Mouse (Mus musculus) thymus, adult 2 months (tissue): Measurements from ENCODE around the gene Ndufb7. TPM values are rescaled to one million over a fixed set of nuclear protein-coding genes. Genes with fewer than 3 reads are reported as not detected.
"Not testable (repeated sequence)": the region's sequence is repeated elsewhere in the genome, so short reads cannot be mapped to it uniquely, and the experiment has no call there.

Experiments used
- DNase-seq: peaks from one replicate; pipeline ENCODE4 v3.0.0; 2021
- H3K27ac ChIP-seq: fragments of 200-500 bp; 2 replicates; pipeline ENCODE4 v1.5.1; 2012; ENCODE audit warnings: low read length, control low read depth; ENCODE audit not compliant: control insufficient read depth, insufficient read depth
- H3K27me3 ChIP-seq: fragments of 200-500 bp; 2 replicates; pipeline ENCODE4 v1.6.1; 2012; ENCODE audit warnings: mild to moderate bottlenecking, low read length, moderate library complexity, mixed read lengths; ENCODE audit not compliant: control insufficient read depth, insufficient read depth
- H3K36me3 ChIP-seq: fragments of 200-500 bp; 2 replicates; pipeline ENCODE4 v1.6.1; 2012; ENCODE audit warnings: mild to moderate bottlenecking, low read length, moderate library complexity; ENCODE audit not compliant: control insufficient read depth, insufficient read depth
- H3K4me1 ChIP-seq: fragments of 200-500 bp; replicated peaks from 2 replicates; pipeline ENCODE4 v1.6.1; 2012; ENCODE audit warnings: low read length; ENCODE audit not compliant: control insufficient read depth, insufficient read depth
- H3K4me3 ChIP-seq: fragments of 200-500 bp; 2 replicates; pipeline ENCODE4 v1.5.1; 2012; ENCODE audit warnings: mild to moderate bottlenecking, low read length, control low read depth, moderate library complexity; ENCODE audit not compliant: control insufficient read depth, insufficient read depth
- CTCF ChIP-seq: fragments of 200-500 bp; IDR thresholded peaks from 2 replicates; pipeline ENCODE4 v1.5.1; 2012; ENCODE audit warnings: mild to moderate bottlenecking, control low read depth, low read length, moderate library complexity, borderline replicate concordance; ENCODE audit not compliant: control insufficient read depth, poor library complexity, insufficient read depth; ENCODE audit errors: extremely low read depth
- POLR2A ChIP-seq: fragments of 200-500 bp; IDR thresholded peaks from 2 replicates; pipeline ENCODE4 v1.6.1; 2012; ENCODE audit warnings: mild to moderate bottlenecking, low read length, control low read depth, moderate library complexity; ENCODE audit not compliant: control insufficient read depth, poor library complexity, insufficient read depth; ENCODE audit errors: extremely low read depth
- WGBS: fragments of 180-500 bp; shearing (Covaris S2); methylation state at CpG from one replicate; pipeline ENCODE4 v1.1.7; 2018; 5-methylcytosine and 5-hydroxymethylcytosine counted together
- polyA plus RNA-seq: library from polyadenylated mRNA; depleted of rRNA; stranded (reverse); fragments of >200 nt; gene quantifications from 2 replicates; pipeline ENCODE4 v1.2.3, GENCODE M21; 2012; rRNA removed

The Ndufb7 gene
- 412 and 498 TPM in 2 replicates for polyA plus RNA-seq

GRCm38 (mm10) chr8:83566469-83567395 lies at the start of gene Ndufb7:
Ndufb7 (plus strand) TSS chr8:83566671.
- Histone ChIP-seq H3K27ac (peak within 1 kb of the TSS; percentile 48), H3K4me1 (peaks cover 13% of the 10 kb centered on the region), H3K36me3 (peaks cover 4% of the 10 kb centered on the region), H3K4me3 (peak within 1 kb of the TSS; percentile 98), H3K27me3 (no peaks in the 10 kb centered on the region)
- 1% methylated on average over 48 of the region's 48 CpGs for WGBS
- TF ChIP-seq CTCF (peak; percentile 94), POLR2A (peak; percentile 78)
- DNase-seq, result peak; percentile 96

- 73% methylated on average over 3 of the region's 3 CpGs for WGBS
- H3K27ac ChIP-seq, result no peak overlapping the region
- H3K36me3 ChIP-seq, result no peaks in the 10 kb centered on the region
- no peaks in the 10 kb centered on the region for H3K4me1 ChIP-seq
- TF ChIP-seq POLR2A (no peak), CTCF (no peak)
- no peak for DNase-seq
- H3K4me3 ChIP-seq, result no peak overlapping the region
- no peaks in the 10 kb centered on the region for H3K27me3 ChIP-seq
Observed at GRCm38 (mm10) chr8:83520432-83520831, 46.0 kb upstream of the Ndufb7 start.

- not testable (repeated sequence) for H3K4me3 ChIP-seq, H3K4me1 ChIP-seq, H3K36me3 ChIP-seq, H3K27me3 ChIP-seq, DNase-seq, H3K27ac ChIP-seq
- WGBS, result 85% methylated on average over 3 of the region's 3 CpGs
Observed at GRCm38 (mm10) chr8:83520907-83521306, 45.6 kb upstream of the Ndufb7 start.

GRCm38 (mm10) chr8:83521310-83521709 lies 45.2 kb upstream of the Ndufb7 start:
- Histone ChIP-seq H3K4me3 (no peak overlapping the region), H3K27ac (no peak overlapping the region), H3K36me3 (no peaks in the 10 kb centered on the region), H3K4me1 (no peaks in the 10 kb centered on the region), H3K27me3 (no peaks in the 10 kb centered on the region)
- WGBS, result 36% methylated on average over 1 of the region's 1 CpGs
- no peak for DNase-seq
- TF ChIP-seq POLR2A (no peak), CTCF (no peak)

GRCm38 (mm10) chr8:83534802-83535201 lies 31.7 kb upstream of the Ndufb7 start:
- no peaks in the 10 kb centered on the region for H3K36me3 ChIP-seq
- H3K4me1 ChIP-seq, result no peaks in the 10 kb centered on the region
- 92% methylated on average over 2 of the region's 2 CpGs for WGBS
- H3K27ac ChIP-seq, result no peak overlapping the region
- no peak for TF ChIP-seq POLR2A
- no peak for TF ChIP-seq CTCF
- no peak for DNase-seq
- no peaks in the 10 kb centered on the region for H3K27me3 ChIP-seq
- H3K4me3 ChIP-seq, result no peak overlapping the region

- TF ChIP-seq CTCF, result no peak
- TF ChIP-seq POLR2A, result no peak
- H3K4me3 ChIP-seq, result no peak within 1 kb of the TSS
- no peak for DNase-seq
- no peaks in the 10 kb centered on the region for H3K4me1 ChIP-seq
- no peak within 1 kb of the TSS for H3K27ac ChIP-seq
- no peaks in the 10 kb centered on the region for H3K27me3 ChIP-seq
- 35% methylated on average over 3 of the region's 3 CpGs for WGBS
- no peaks in the 10 kb centered on the region for H3K36me3 ChIP-seq
Observed at GRCm38 (mm10) chr8:83535736-83536135, 30.7 kb upstream of the Ndufb7 start, which contains the start of gene Olfr370. Olfr370 (plus strand) TSS chr8:83535780.
